Mouse (Mus musculus): ENCODE results near the gene Olfr594. TPM values are rescaled to one million over a fixed set of nuclear protein-coding genes. Genes with fewer than 3 reads are reported as not detected.

Gene Olfr594
- not detected in 4 replicates for total RNA-seq (2023; ENCODE audit: inconsistent age)

GRCm38 (mm10) chr7:103216696-103217095, at the start of gene Olfr594:
TSS of gene Olfr594 (plus strand) at chr7:103216996.

GRCm38 (mm10) chr7:103178240-103178639, 38.6 kb upstream of the Olfr594 start, which contains the start of gene Olfr591:
TSS of gene Olfr591 (minus strand) at chr7:103178340.

GRCm38 (mm10) chr7:103184503-103184902, 32.3 kb upstream of the Olfr594 start, which contains the start of gene Olfr592:
TSS of gene Olfr592 (plus strand) at chr7:103184803.

GRCm38 (mm10) chr7:103211562-103211961, 5.2 kb upstream of the Olfr594 start, which contains the start of gene Olfr593:
TSS of gene Olfr593 (plus strand) at chr7:103211862.

GRCm38 (mm10) chr7:103252405-103252804, 35.6 kb downstream of the Olfr594 start, which contains the start of gene Usp17ld:
TSS of gene Usp17ld (minus strand) at chr7:103252505.

Other genes starting within 250 kb of the Olfr594 start
- not detected in 4 replicates for gene Olfr577, start 241.1 kb upstream of the Olfr594 start, total RNA-seq (2023; ENCODE audit: inconsistent age)
- gene Olfr578, start 227.7 kb upstream of the Olfr594 start, total RNA-seq (2023; ENCODE audit: inconsistent age) = not detected in 4 replicates
- gene Olfr582, start 179.0 kb upstream of the Olfr594 start, total RNA-seq (2023; ENCODE audit: inconsistent age) = not detected in 4 replicates
- gene Olfr583, start 165.7 kb upstream of the Olfr594 start, total RNA-seq (2023; ENCODE audit: inconsistent age) = not detected in 4 replicates
- gene Olfr584, start 135.1 kb upstream of the Olfr594 start, total RNA-seq (2023; ENCODE audit: inconsistent age) = not detected in 4 replicates
- not detected in 4 replicates for gene Olfr585, start 119.3 kb upstream of the Olfr594 start, total RNA-seq (2023; ENCODE audit: inconsistent age)
- not detected in 4 replicates for gene Olfr586, start 91.4 kb upstream of the Olfr594 start, total RNA-seq (2023; ENCODE audit: inconsistent age)
- not detected in 4 replicates for gene Olfr588-ps1, start 76.1 kb upstream of the Olfr594 start, total RNA-seq (2023; ENCODE audit: inconsistent age)
- not detected in 4 replicates for gene Olfr589, start 60.6 kb upstream of the Olfr594 start, total RNA-seq (2023; ENCODE audit: inconsistent age)
- gene Olfr591, start 38.7 kb upstream of the Olfr594 start, total RNA-seq (2023; ENCODE audit: inconsistent age) = not detected in 4 replicates
- gene Olfr592, start 32.2 kb upstream of the Olfr594 start, total RNA-seq (2023; ENCODE audit: inconsistent age) = not detected in 4 replicates
- not detected in 4 replicates for gene Olfr593, start 5.1 kb upstream of the Olfr594 start, total RNA-seq (2023; ENCODE audit: inconsistent age)
- not detected in 4 replicates for gene Usp17ld, start 35.5 kb downstream of the Olfr594 start, total RNA-seq (2023; ENCODE audit: inconsistent age)
- gene Olfr596, start 88.7 kb downstream of the Olfr594 start, total RNA-seq (2023; ENCODE audit: inconsistent age) = not detected in 4 replicates
- not detected in 4 replicates for gene Olfr597, start 99.3 kb downstream of the Olfr594 start, total RNA-seq (2023; ENCODE audit: inconsistent age)
- gene Olfr598, start 106.6 kb downstream of the Olfr594 start, total RNA-seq (2023; ENCODE audit: inconsistent age) = not detected in 4 replicates
- gene Olfr599, start 118.9 kb downstream of the Olfr594 start, total RNA-seq (2023; ENCODE audit: inconsistent age) = not detected in 4 replicates
- not detected in 4 replicates for gene Olfr600, start 132.7 kb downstream of the Olfr594 start, total RNA-seq (2023; ENCODE audit: inconsistent age)
- not detected in 4 replicates for gene Olfr601, start 145.7 kb downstream of the Olfr594 start, total RNA-seq (2023; ENCODE audit: inconsistent age)
- gene Olfr603, start 169.2 kb downstream of the Olfr594 start, total RNA-seq (2023; ENCODE audit: inconsistent age) = not detected in 4 replicates
- not detected in 4 replicates for gene Usp17lc, start 198.1 kb downstream of the Olfr594 start, total RNA-seq (2023; ENCODE audit: inconsistent age)
- gene Olfr605, start 228.4 kb downstream of the Olfr594 start, total RNA-seq (2023; ENCODE audit: inconsistent age) = not detected in 4 replicates
- gene Olfr606, start 232.1 kb downstream of the Olfr594 start, total RNA-seq (2023; ENCODE audit: inconsistent age) = not detected in 4 replicates
- gene Olfr607, start 247.2 kb downstream of the Olfr594 start, total RNA-seq (2023; ENCODE audit: inconsistent age) = not detected in 4 replicates

Data from B cell, adult (primary cell).